Mouse (Mus musculus): ENCODE data around the gene Susd1. TPM values are rescaled to one million over a fixed set of nuclear protein-coding genes. Genes with fewer than 3 reads are reported as not detected.

Gene Susd1
- polyA plus RNA-seq, 1 experiment, result 25.4 TPM

GRCm38 (mm10) chr4:59322733-59323132 lies 115.7 kb downstream of the Susd1 start:
- TF ChIP-seq CTCF (IDR thresholded peaks at IDR 0.05; ENCODE audit: extremely low read depth, insufficient read depth, insufficient read length, insufficient replicate concordance) (no peak), POLR2A (IDR thresholded peaks at IDR 0.05; ENCODE audit: low read depth, low read length) (no peak)
- 81% methylated on average over 3 of the region's 3 CpGs for WGBS
- H3K27ac ChIP-seq (ENCODE audit: insufficient read depth, low read length), result no peak overlapping the region
- no peak overlapping the region for H3K4me3 ChIP-seq (ENCODE audit: extremely low read depth, insufficient read depth, insufficient read length)
- no peak for DNase-seq (ENCODE audit: low read depth in 1 of 2, low spot score in 2 of 2)
- H3K4me1 ChIP-seq (ENCODE audit: control insufficient read depth, insufficient read depth, insufficient read length), result peaks cover 9% of the 10 kb centered on the region; the same call in 1 of the 2 replicates
- no peaks in the 10 kb centered on the region for H3K36me3 ChIP-seq (ENCODE audit: control insufficient read depth, insufficient read depth, low read length)
- H3K27me3 ChIP-seq (ENCODE audit: control insufficient read depth, insufficient read depth, low read length), result no peaks in the 10 kb centered on the region

- Histone ChIP-seq H3K4me1 (ENCODE audit: control insufficient read depth, insufficient read depth, insufficient read length) (peaks cover 9% of the 10 kb centered on the region; the same call in 1 of the 2 replicates), H3K27ac (ENCODE audit: insufficient read depth, low read length) (no peak overlapping the region), H3K4me3 (ENCODE audit: extremely low read depth, insufficient read depth, insufficient read length) (no peak overlapping the region), H3K27me3 (ENCODE audit: control insufficient read depth, insufficient read depth, low read length) (no peaks in the 10 kb centered on the region), H3K36me3 (ENCODE audit: control insufficient read depth, insufficient read depth, low read length) (no peaks in the 10 kb centered on the region)
- WGBS, result 96% methylated on average over 6 of the region's 6 CpGs
- TF ChIP-seq CTCF (IDR thresholded peaks at IDR 0.05; ENCODE audit: extremely low read depth, insufficient read depth, insufficient read length, insufficient replicate concordance) (no peak), POLR2A (IDR thresholded peaks at IDR 0.05; ENCODE audit: low read depth, low read length) (no peak)
- DNase-seq (ENCODE audit: low read depth in 1 of 2, low spot score in 2 of 2), result no peak
These were observed 116.4 kb downstream of the Susd1 start for GRCm38 (mm10) chr4:59322056-59322455.

GRCm38 (mm10) chr4:59321181-59322008 lies 117.0 kb downstream of the Susd1 start:
- Histone ChIP-seq H3K36me3 (ENCODE audit: control insufficient read depth, insufficient read depth, low read length) (no peaks in the 10 kb centered on the region), H3K27ac (ENCODE audit: insufficient read depth, low read length) (no peak overlapping the region), H3K4me1 (ENCODE audit: control insufficient read depth, insufficient read depth, insufficient read length) (peaks cover 9% of the 10 kb centered on the region; the same call in 1 of the 2 replicates), H3K4me3 (ENCODE audit: extremely low read depth, insufficient read depth, insufficient read length) (no peak overlapping the region), H3K27me3 (ENCODE audit: control insufficient read depth, insufficient read depth, low read length) (no peaks in the 10 kb centered on the region)
- TF ChIP-seq POLR2A (IDR thresholded peaks at IDR 0.05; ENCODE audit: low read depth, low read length) (no peak), CTCF (IDR thresholded peaks at IDR 0.05; ENCODE audit: extremely low read depth, insufficient read depth, insufficient read length, insufficient replicate concordance) (no peak)
- no peak for DNase-seq (ENCODE audit: low read depth in 1 of 2, low spot score in 2 of 2)
- WGBS, result 91% methylated on average over 12 of the region's 12 CpGs

GRCm38 (mm10) chr4:59319136-59319941 lies 119.1 kb downstream of the Susd1 start:
- no peaks in the 10 kb centered on the region; the same call in 1 of the 2 replicates for H3K36me3 ChIP-seq (ENCODE audit: control insufficient read depth, insufficient read depth, low read length)
- H3K4me1 ChIP-seq (ENCODE audit: control insufficient read depth, insufficient read depth, insufficient read length), result peaks cover 9% of the 10 kb centered on the region
- peak; percentile 29 to 72 for DNase-seq (ENCODE audit: low read depth in 1 of 2, low spot score in 2 of 2)
- H3K27me3 ChIP-seq (ENCODE audit: control insufficient read depth, insufficient read depth, low read length), result no peaks in the 10 kb centered on the region
- WGBS, result 62% methylated on average over 9 of the region's 9 CpGs
- H3K27ac ChIP-seq (ENCODE audit: insufficient read depth, low read length), result peak overlapping the region; percentile 78
- TF ChIP-seq CTCF (IDR thresholded peaks at IDR 0.05; ENCODE audit: extremely low read depth, insufficient read depth, insufficient read length, insufficient replicate concordance), result no peak
- no peak for TF ChIP-seq POLR2A (IDR thresholded peaks at IDR 0.05; ENCODE audit: low read depth, low read length)
- no peak overlapping the region for H3K4me3 ChIP-seq (ENCODE audit: extremely low read depth, insufficient read depth, insufficient read length)

GRCm38 (mm10) chr4:59318602-59319001 lies 119.8 kb downstream of the Susd1 start:
- 85% methylated on average over 6 of the region's 6 CpGs for WGBS
- TF ChIP-seq CTCF (IDR thresholded peaks at IDR 0.05; ENCODE audit: extremely low read depth, insufficient read depth, insufficient read length, insufficient replicate concordance) (no peak), POLR2A (IDR thresholded peaks at IDR 0.05; ENCODE audit: low read depth, low read length) (no peak)
- H3K4me3 ChIP-seq (ENCODE audit: extremely low read depth, insufficient read depth, insufficient read length), result no peak overlapping the region
- no peaks in the 10 kb centered on the region; the same call in 1 of the 2 replicates for H3K36me3 ChIP-seq (ENCODE audit: control insufficient read depth, insufficient read depth, low read length)
- no peak for DNase-seq (ENCODE audit: low read depth in 1 of 2, low spot score in 2 of 2)
- no peaks in the 10 kb centered on the region for H3K27me3 ChIP-seq (ENCODE audit: control insufficient read depth, insufficient read depth, low read length)
- peak overlapping the region; percentile 78 for H3K27ac ChIP-seq (ENCODE audit: insufficient read depth, low read length)
- H3K4me1 ChIP-seq (ENCODE audit: control insufficient read depth, insufficient read depth, insufficient read length), result peaks cover 9% of the 10 kb centered on the region

- H3K4me3 ChIP-seq (ENCODE audit: extremely low read depth, insufficient read depth, insufficient read length), result no peak overlapping the region
- TF ChIP-seq POLR2A (IDR thresholded peaks at IDR 0.05; ENCODE audit: low read depth, low read length), result no peak
- TF ChIP-seq CTCF (IDR thresholded peaks at IDR 0.05; ENCODE audit: extremely low read depth, insufficient read depth, insufficient read length, insufficient replicate concordance), result no peak
- DNase-seq (ENCODE audit: low read depth in 1 of 2, low spot score in 2 of 2), result no peak
- H3K36me3 ChIP-seq (ENCODE audit: control insufficient read depth, insufficient read depth, low read length), result peaks cover 1% of the 10 kb centered on the region
- 85% methylated on average over 15 of the region's 15 CpGs for WGBS
- peaks cover 9% of the 10 kb centered on the region for H3K4me1 ChIP-seq (ENCODE audit: control insufficient read depth, insufficient read depth, insufficient read length)
- no peaks in the 10 kb centered on the region for H3K27me3 ChIP-seq (ENCODE audit: control insufficient read depth, insufficient read depth, low read length)
- H3K27ac ChIP-seq (ENCODE audit: insufficient read depth, low read length), result no peak overlapping the region; the same call in 1 of the 2 replicates
These were observed 122.7 kb downstream of the Susd1 start for GRCm38 (mm10) chr4:59315553-59316405.

Data from spleen, adult 2 months (tissue).